Mouse (Mus musculus): Measurements from ENCODE around the gene Mgat5. TPM values are rescaled to one million over a fixed set of nuclear protein-coding genes. Genes with fewer than 3 reads are reported as not detected.

The Mgat5 gene
- polyA plus RNA-seq, 1 experiment from 2014 or later = 16.0 TPM

DNA sequence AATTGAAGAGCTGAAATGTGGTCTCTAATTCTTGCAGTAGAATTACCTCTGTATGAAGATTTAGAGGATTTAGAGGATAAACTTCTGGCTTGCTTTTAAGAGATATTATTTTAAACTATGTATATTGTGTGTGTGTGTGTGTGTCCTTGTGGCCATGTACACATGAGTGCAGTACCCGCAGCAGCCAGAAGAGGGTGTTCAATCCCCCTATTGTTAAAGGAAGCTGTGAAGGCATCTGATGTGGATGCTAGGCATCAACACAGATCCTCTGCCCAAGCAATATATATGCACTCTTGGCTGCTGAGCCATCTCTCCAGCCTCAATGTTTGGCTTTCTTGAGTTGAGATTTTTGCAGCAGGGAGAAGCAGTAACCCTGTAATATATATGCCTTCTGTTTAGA is 75.4 kb downstream of the Mgat5 start:
- no peak overlapping the region for H3K9ac ChIP-seq (ENCODE audit: low read depth, low read length)
- H3K27ac ChIP-seq (ENCODE audit: low read length) = no peak overlapping the region
- H3K4me3 ChIP-seq (ENCODE audit: low read depth, low read length) = no peak overlapping the region
- no peak for ATAC-seq
- WGBS = 100% methylated on average over 1 of the region's 1 CpGs
- H3K36me3 ChIP-seq (ENCODE audit: control insufficient read depth, insufficient read depth, low read length) = no peaks in the 10 kb centered on the region; the same call in 1 of the 2 replicates
- no peaks in the 10 kb centered on the region; the same call in 1 of the 2 replicates for H3K9me3 ChIP-seq (replicated peaks; ENCODE audit: control insufficient read depth, low read length, poor library complexity, severe bottlenecking)
- H3K4me2 ChIP-seq (ENCODE audit: low read length) = no peak overlapping the region
- H3K4me1 ChIP-seq (ENCODE audit: control insufficient read depth, insufficient read depth, low read length) = no peaks in the 10 kb centered on the region
- H3K27me3 ChIP-seq (ENCODE audit: control insufficient read depth, insufficient read depth, low read depth, low read length) = no peaks in the 10 kb centered on the region

GRCm38 (mm10) chr1:127284975-127285374 is 80.2 kb downstream of the Mgat5 start:
- no peak overlapping the region for H3K4me2 ChIP-seq (ENCODE audit: low read length)
- WGBS = 34% methylated on average over 3 of the region's 3 CpGs
- ATAC-seq = peak; percentile 56
- H3K4me3 ChIP-seq (ENCODE audit: low read depth, low read length) = no peak overlapping the region
- no peak overlapping the region for H3K9ac ChIP-seq (ENCODE audit: low read depth, low read length)
- H3K9me3 ChIP-seq (replicated peaks; ENCODE audit: control insufficient read depth, low read length, poor library complexity, severe bottlenecking) = no peaks in the 10 kb centered on the region
- no peak overlapping the region for H3K27ac ChIP-seq (ENCODE audit: low read length)
- H3K27me3 ChIP-seq (ENCODE audit: control insufficient read depth, insufficient read depth, low read depth, low read length) = no peaks in the 10 kb centered on the region
- no peaks in the 10 kb centered on the region; the same call in 1 of the 2 replicates for H3K36me3 ChIP-seq (ENCODE audit: control insufficient read depth, insufficient read depth, low read length)
- H3K4me1 ChIP-seq (ENCODE audit: control insufficient read depth, insufficient read depth, low read length) = no peaks in the 10 kb centered on the region

DNA sequence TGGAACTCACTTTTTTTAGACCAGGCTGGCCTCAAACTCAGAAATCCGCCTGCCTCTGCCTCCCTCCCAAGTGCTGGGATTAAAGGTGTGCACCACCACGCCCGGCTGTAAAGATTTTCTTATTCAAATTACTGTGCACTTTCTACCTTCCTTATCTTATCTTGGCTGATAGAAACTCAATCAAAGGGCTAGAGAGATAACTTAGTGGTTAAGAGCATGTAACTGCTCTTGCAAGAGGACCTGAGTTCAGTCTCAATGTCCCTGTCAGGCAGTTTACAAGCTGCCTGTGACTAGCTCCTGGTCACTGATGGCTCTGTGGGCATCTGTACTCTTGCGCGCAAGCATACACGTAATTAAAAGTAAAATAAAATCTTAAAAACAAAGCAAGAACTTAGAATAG is 82.7 kb downstream of the Mgat5 start:
- H3K4me1 ChIP-seq (ENCODE audit: control insufficient read depth, insufficient read depth, low read length) = no peaks in the 10 kb centered on the region
- H3K27ac ChIP-seq (ENCODE audit: low read length) = no peak overlapping the region
- H3K9me3 ChIP-seq (replicated peaks; ENCODE audit: control insufficient read depth, low read length, poor library complexity, severe bottlenecking) = no peaks in the 10 kb centered on the region
- H3K4me3 ChIP-seq (ENCODE audit: low read depth, low read length) = no peak overlapping the region
- no peak overlapping the region for H3K4me2 ChIP-seq (ENCODE audit: low read length)
- 94% methylated on average over 6 of the region's 6 CpGs for WGBS
- H3K36me3 ChIP-seq (ENCODE audit: control insufficient read depth, insufficient read depth, low read length) = no peaks in the 10 kb centered on the region
- no peaks in the 10 kb centered on the region for H3K27me3 ChIP-seq (ENCODE audit: control insufficient read depth, insufficient read depth, low read depth, low read length)
- no peak overlapping the region for H3K9ac ChIP-seq (ENCODE audit: low read depth, low read length)
- no peak for ATAC-seq

DNA sequence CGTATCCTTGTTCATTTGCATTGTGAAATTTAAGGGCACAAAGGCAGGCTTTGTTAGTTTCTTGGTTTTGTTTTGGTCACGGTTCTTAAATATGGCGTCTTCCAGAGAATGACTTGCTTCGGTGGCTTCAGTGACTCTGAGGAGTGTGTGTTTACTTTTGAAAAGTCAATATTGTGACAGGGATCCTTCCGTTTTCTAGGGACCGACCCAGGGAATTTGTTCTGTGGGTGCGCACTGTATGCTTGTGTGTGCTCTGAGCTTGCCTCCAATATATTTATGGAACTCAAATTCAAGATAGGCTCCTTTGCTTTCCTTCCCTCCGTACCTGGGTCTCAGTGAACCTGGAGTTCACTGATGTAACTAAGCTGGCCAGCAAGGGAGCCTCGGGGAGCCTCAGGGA is 86.1 kb downstream of the Mgat5 start:
- 65% methylated on average over 9 of the region's 9 CpGs for WGBS
- no peak for ATAC-seq
- Histone ChIP-seq H3K9ac (ENCODE audit: low read depth, low read length) (no peak overlapping the region), H3K9me3 (replicated peaks; ENCODE audit: control insufficient read depth, low read length, poor library complexity, severe bottlenecking) (no peaks in the 10 kb centered on the region), H3K4me1 (ENCODE audit: control insufficient read depth, insufficient read depth, low read length) (no peaks in the 10 kb centered on the region), H3K4me2 (ENCODE audit: low read length) (no peak overlapping the region), H3K27ac (ENCODE audit: low read length) (no peak overlapping the region), H3K36me3 (ENCODE audit: control insufficient read depth, insufficient read depth, low read length) (no peaks in the 10 kb centered on the region), H3K27me3 (ENCODE audit: control insufficient read depth, insufficient read depth, low read depth, low read length) (no peaks in the 10 kb centered on the region), H3K4me3 (ENCODE audit: low read depth, low read length) (no peak overlapping the region)

GRCm38 (mm10) chr1:127291721-127292120 is 86.9 kb downstream of the Mgat5 start:
- H3K4me3 ChIP-seq (ENCODE audit: low read depth, low read length) = no peak overlapping the region

GRCm38 (mm10) chr1:127293286-127293685 is 88.5 kb downstream of the Mgat5 start:
- Histone ChIP-seq H3K9me3 (replicated peaks; ENCODE audit: control insufficient read depth, low read length, poor library complexity, severe bottlenecking) (no peaks in the 10 kb centered on the region), H3K27ac (ENCODE audit: low read length) (no peak overlapping the region), H3K27me3 (ENCODE audit: control insufficient read depth, insufficient read depth, low read depth, low read length) (no peaks in the 10 kb centered on the region), H3K36me3 (ENCODE audit: control insufficient read depth, insufficient read depth, low read length) (no peaks in the 10 kb centered on the region), H3K4me2 (ENCODE audit: low read length) (no peak overlapping the region), H3K4me3 (ENCODE audit: low read depth, low read length) (no peak overlapping the region), H3K9ac (ENCODE audit: low read depth, low read length) (no peak overlapping the region), H3K4me1 (ENCODE audit: control insufficient read depth, insufficient read depth, low read length) (no peaks in the 10 kb centered on the region)
- WGBS = 73% methylated on average over 5 of the region's 5 CpGs
- no peak for ATAC-seq

More at GRCm38 (mm10) chr1:127291721-127292120, 86.9 kb downstream of the Mgat5 start:
- no peaks in the 10 kb centered on the region for H3K9me3 ChIP-seq (replicated peaks; ENCODE audit: control insufficient read depth, low read length, poor library complexity, severe bottlenecking)
- no peak overlapping the region for H3K9ac ChIP-seq (ENCODE audit: low read depth, low read length)
- no peaks in the 10 kb centered on the region for H3K36me3 ChIP-seq (ENCODE audit: control insufficient read depth, insufficient read depth, low read length)
- H3K27me3 ChIP-seq (ENCODE audit: control insufficient read depth, insufficient read depth, low read depth, low read length) = no peaks in the 10 kb centered on the region
- no peaks in the 10 kb centered on the region for H3K4me1 ChIP-seq (ENCODE audit: control insufficient read depth, insufficient read depth, low read length)
- no peak for ATAC-seq
- H3K27ac ChIP-seq (ENCODE audit: low read length) = no peak overlapping the region
- H3K4me2 ChIP-seq (ENCODE audit: low read length) = no peak overlapping the region

DNA sequence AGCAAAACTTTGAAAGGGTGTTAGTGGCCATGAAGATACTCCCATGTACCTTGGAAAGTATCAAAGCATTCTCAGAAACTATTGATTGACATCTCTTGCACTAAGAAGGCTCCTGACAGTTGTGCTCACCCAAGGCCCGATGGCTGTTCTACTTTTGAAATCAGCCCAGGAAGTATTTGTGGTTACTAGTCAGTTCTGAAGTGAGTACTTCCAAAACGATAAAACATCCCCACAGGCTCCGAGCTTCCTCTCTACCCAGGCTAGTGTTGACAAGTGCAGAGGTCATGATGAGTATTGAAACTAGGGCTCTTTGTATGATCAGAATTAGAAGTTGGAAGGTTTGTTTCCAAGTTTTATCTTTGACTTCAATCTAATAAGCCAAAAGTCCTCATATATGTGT is 92.0 kb downstream of the Mgat5 start:
- Histone ChIP-seq H3K9ac (ENCODE audit: low read depth, low read length) (no peak overlapping the region), H3K27ac (ENCODE audit: low read length) (no peak overlapping the region), H3K4me1 (ENCODE audit: control insufficient read depth, insufficient read depth, low read length) (no peaks in the 10 kb centered on the region), H3K4me2 (ENCODE audit: low read length) (no peak overlapping the region), H3K4me3 (ENCODE audit: low read depth, low read length) (no peak overlapping the region), H3K36me3 (ENCODE audit: control insufficient read depth, insufficient read depth, low read length) (no peaks in the 10 kb centered on the region), H3K27me3 (ENCODE audit: control insufficient read depth, insufficient read depth, low read depth, low read length) (no peaks in the 10 kb centered on the region), H3K9me3 (replicated peaks; ENCODE audit: control insufficient read depth, low read length, poor library complexity, severe bottlenecking) (no peaks in the 10 kb centered on the region)
- no peak for ATAC-seq
- WGBS = 91% methylated on average over 3 of the region's 3 CpGs

- no peaks in the 10 kb centered on the region for H3K27me3 ChIP-seq (ENCODE audit: control insufficient read depth, insufficient read depth, low read depth, low read length)
- 88% methylated on average over 1 of the region's 1 CpGs for WGBS
- no peak overlapping the region for H3K4me2 ChIP-seq (ENCODE audit: low read length)
- no peak overlapping the region for H3K4me3 ChIP-seq (ENCODE audit: low read depth, low read length)
- no peaks in the 10 kb centered on the region for H3K9me3 ChIP-seq (replicated peaks; ENCODE audit: control insufficient read depth, low read length, poor library complexity, severe bottlenecking)
- H3K36me3 ChIP-seq (ENCODE audit: control insufficient read depth, insufficient read depth, low read length) = no peaks in the 10 kb centered on the region
- no peaks in the 10 kb centered on the region for H3K4me1 ChIP-seq (ENCODE audit: control insufficient read depth, insufficient read depth, low read length)
- ATAC-seq = no peak
- H3K27ac ChIP-seq (ENCODE audit: low read length) = no peak overlapping the region
- no peak overlapping the region for H3K9ac ChIP-seq (ENCODE audit: low read depth, low read length)
Observed at GRCm38 (mm10) chr1:127299774-127300173, 95.0 kb downstream of the Mgat5 start.

DNA sequence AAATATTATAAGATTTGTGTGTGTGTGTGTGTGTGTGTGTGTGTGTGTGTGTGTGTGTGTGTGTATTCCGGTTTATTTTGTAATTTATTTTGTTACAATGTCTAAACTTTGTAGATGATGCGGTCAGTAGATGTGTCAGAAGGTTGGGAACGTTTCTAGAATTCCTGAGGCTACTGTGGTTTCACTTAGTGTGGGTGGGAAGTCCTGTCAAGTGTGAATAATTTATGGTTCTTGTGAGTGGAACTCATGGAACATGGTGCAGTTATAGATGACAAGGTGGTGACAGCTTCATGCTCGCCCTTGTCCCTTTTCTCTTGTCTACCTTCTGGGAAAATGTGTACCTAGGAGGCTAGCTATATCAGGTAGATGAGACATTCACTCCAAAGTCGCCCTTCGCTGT is 96.2 kb downstream of the Mgat5 start:
- H3K9me3 ChIP-seq (replicated peaks; ENCODE audit: control insufficient read depth, low read length, poor library complexity, severe bottlenecking) = no peaks in the 10 kb centered on the region
- H3K4me3 ChIP-seq (ENCODE audit: low read depth, low read length) = no peak overlapping the region
- H3K27ac ChIP-seq (ENCODE audit: low read length) = no peak overlapping the region
- H3K36me3 ChIP-seq (ENCODE audit: control insufficient read depth, insufficient read depth, low read length) = no peaks in the 10 kb centered on the region
- H3K4me1 ChIP-seq (ENCODE audit: control insufficient read depth, insufficient read depth, low read length) = no peaks in the 10 kb centered on the region
- 91% methylated on average over 6 of the region's 6 CpGs for WGBS
- H3K9ac ChIP-seq (ENCODE audit: low read depth, low read length) = no peak overlapping the region
- H3K27me3 ChIP-seq (ENCODE audit: control insufficient read depth, insufficient read depth, low read depth, low read length) = no peaks in the 10 kb centered on the region
- no peak overlapping the region for H3K4me2 ChIP-seq (ENCODE audit: low read length)
- ATAC-seq = no peak

GRCm38 (mm10) chr1:127302620-127303019 is 97.8 kb downstream of the Mgat5 start:
- no peak for ATAC-seq
- WGBS = 92% methylated on average over 2 of the region's 2 CpGs
- Histone ChIP-seq H3K27me3 (ENCODE audit: control insufficient read depth, insufficient read depth, low read depth, low read length) (no peaks in the 10 kb centered on the region), H3K27ac (ENCODE audit: low read length) (no peak overlapping the region), H3K36me3 (ENCODE audit: control insufficient read depth, insufficient read depth, low read length) (no peaks in the 10 kb centered on the region), H3K4me2 (ENCODE audit: low read length) (no peak overlapping the region), H3K9me3 (replicated peaks; ENCODE audit: control insufficient read depth, low read length, poor library complexity, severe bottlenecking) (no peaks in the 10 kb centered on the region), H3K4me3 (ENCODE audit: low read depth, low read length) (no peak overlapping the region), H3K9ac (ENCODE audit: low read depth, low read length) (no peak overlapping the region), H3K4me1 (ENCODE audit: control insufficient read depth, insufficient read depth, low read length) (no peaks in the 10 kb centered on the region)
